Mouse (Mus musculus) left cerebral cortex, adult 8-10 months (tissue): ENCODE data around the gene Chpf. TPM values are rescaled to one million over a fixed set of nuclear protein-coding genes. Genes with fewer than 3 reads are reported as not detected.
A peak's percentile ranks its signal among the peaks of the same experiment; 100 is the strongest.

Source experiments
- DNase-seq, 2 experiments: peaks; one replicate each; pipeline ENCODE4 v3.0.0; 2022; ENCODE audit warnings: low spot score in 2 of 2
- total RNA-seq, 4 experiments: library from RNA; stranded (reverse); gene quantifications; 2 replicates each; pipeline ENCODE4 v1.2.4; 2022

The Chpf gene
- total RNA-seq, 4 experiments from 2014 or later, result 76.6 to 84.3 (median 80.0) TPM

- DNase-seq, result no peak
Observed at GRCm38 (mm10) chr1:75499441-75499840, 20.3 kb upstream of the Chpf start.

DNA sequence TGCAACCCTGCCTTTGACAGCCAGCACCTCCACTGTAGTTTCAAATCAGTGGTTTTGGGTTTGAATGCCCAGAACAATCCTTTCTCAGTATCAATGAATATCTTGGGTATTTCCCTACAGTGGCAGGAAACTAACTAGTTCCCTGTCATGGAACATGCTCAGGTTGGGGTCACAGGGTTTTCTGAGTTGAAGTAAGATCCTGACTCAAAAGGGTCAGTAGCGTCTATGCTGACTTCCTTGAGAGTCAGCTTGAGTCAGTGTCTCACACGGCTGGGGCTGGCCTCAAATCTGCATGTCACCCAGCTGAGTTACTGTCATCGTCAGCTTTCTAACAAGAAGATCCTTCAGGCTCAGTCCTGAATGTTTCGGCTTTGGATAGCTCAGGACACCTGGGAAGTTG is 19.8 kb upstream of the Chpf start:
- DNase-seq, result no peak

- no peak for DNase-seq
Observed at GRCm38 (mm10) chr1:75494878-75495548, 15.9 kb upstream of the Chpf start.

DNA sequence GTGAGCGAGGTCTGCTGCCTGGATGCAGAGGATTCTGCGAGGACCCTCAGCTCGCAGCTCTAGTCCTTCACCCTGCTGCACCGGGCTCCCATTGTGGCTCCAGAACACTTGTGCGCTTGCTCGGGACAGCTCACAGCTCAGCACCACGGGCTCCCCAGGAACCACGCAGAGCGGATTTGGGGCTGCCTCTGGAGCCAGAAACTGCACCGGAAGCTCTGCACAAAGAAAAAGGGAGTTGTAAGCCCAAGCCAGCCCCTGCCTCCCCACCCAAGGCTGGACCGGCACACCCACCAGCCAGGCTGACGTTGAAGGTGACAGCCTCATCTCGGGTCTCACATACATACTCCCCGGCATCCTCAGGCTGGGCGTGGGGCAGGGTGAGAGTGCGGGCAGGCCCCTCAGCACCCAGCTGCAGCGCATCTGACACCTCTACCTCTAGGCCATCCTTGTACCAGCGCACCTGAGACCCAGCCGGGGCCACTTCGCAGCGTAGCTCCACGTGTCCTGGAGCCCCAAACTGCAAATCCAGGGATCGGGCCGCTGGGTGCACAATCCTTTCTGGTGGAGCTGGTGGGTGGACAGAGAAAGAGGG is 13.6 kb upstream of the Chpf start:
- DNase-seq, result no peak

GRCm38 (mm10) chr1:75490785-75491551 is 11.9 kb upstream of the Chpf start:
- DNase-seq, result no peak

DNA sequence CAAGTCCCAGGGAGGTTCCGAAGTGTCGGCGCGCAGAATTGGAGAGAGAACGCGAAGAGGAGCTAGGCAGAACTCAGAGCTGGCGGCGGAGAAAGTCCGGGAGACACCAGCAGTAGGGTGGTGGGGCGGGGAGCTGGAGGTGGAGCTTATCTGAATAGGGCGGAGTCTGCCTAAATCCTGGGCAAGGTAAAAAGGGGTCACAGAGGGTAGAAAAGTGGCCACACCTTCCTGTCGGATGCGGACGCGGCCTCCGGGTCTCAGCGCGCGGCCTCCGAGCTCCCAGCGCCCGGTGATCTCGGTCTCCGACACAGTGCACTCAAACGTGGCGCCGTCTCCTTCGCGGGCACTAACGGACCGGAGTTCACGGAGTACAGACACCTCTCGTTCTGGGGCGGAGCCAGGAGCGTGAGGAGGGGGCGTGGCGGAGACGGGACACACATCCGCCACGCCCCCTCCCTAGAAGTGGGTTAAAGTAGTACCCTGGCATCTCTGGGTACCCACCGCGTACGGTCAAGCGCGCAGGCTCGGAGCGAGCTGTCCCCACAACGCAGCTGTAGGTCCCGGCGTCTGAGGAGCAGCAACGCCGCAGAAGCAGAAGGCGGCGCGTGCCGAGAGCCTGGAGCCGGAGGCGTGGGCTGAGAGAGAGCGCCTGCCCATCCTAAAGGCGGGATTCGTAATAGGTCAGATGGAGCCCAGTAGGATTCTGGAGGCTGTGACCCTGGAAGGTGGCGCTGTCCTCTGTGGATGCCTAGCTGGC is 8.5 kb upstream of the Chpf start:
- peak; percentile 46 to 57 for DNase-seq

DNA sequence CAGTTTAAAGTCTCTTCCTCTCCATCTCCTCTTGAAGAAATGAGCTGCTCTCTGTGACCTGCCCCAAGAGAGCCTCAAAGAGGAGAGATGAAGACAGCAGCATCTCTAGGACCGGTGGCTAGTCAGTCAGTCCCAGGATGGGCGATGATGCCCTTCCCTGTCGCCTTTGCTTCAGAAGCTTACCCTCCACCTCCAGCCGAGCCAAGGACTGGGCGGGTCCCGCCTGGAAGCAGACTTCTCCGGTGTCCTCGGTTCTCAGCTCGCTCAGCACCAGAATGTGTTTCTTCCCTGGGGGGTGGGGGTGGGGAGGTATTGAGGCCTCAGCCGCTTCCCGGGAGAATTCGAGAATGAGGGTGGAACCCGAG is 7.9 kb upstream of the Chpf start:
- DNase-seq, result peak in 1 of 2 experiments; percentile 10

DNA sequence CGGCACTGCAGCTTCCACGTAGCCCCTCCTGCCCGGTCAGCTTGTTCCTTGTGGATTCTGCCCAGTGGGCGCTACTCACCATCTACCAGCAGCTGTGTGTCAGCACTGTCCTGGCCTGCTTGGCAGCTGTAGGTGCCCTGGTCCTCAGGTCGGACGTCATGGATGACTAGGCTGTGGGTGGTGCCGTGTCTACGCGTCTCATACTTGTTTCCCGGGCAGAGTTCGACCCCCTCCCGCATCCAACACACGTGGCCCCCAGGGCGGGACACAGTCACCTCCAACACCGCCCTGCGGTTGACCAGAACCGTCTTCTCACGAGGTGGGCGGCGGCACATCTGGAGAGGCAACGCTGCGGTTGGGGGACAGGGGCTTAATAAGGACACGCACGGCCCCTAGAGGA is 7.5 kb upstream of the Chpf start:
- peak in 1 of 2 experiments; percentile 33 for DNase-seq

DNA sequence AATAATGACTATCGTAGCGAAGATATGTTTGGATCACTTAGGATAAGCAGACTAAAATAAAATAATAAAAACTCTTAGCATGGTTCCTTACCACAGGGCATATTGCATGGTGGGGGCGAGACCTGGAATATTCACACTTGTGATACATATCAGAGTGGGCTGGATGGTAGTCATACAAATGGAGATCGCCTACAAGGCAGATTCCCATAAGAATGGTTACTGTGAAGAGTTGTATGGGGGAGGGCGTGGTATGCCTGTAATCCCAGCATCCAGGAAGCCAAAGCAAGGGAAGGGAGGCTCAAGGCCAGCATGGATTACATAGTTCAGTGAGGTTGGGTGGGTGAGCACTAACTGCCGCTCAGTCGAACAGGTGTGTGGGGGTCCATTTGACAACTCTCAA is 1.6 kb upstream of the Chpf start:
- DNase-seq, result peak in 1 of 2 experiments; percentile 64

GRCm38 (mm10) chr1:75480036-75480435 is 929 bp upstream of the Chpf start:
- peak in 1 of 2 experiments; percentile 26 for DNase-seq

DNA sequence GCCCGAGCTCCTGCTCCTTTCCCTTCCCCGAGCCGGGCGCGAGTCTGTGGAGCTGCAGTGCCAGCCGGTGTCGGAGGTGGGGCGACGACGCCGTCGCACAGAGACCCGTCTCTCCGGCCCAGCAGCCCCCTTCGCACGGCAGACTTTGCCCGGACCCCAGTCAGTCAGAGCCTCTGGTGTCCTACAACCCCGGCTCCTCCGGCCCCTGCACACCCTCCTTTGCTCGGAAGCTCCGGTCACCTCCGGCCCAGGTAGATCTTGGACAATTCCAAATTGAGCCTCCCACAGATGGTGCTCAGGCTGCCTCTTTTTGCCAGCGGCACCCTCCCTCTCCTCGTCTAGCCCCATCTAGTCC is 505 bp upstream of the Chpf start:
- DNase-seq, result no peak

DNA sequence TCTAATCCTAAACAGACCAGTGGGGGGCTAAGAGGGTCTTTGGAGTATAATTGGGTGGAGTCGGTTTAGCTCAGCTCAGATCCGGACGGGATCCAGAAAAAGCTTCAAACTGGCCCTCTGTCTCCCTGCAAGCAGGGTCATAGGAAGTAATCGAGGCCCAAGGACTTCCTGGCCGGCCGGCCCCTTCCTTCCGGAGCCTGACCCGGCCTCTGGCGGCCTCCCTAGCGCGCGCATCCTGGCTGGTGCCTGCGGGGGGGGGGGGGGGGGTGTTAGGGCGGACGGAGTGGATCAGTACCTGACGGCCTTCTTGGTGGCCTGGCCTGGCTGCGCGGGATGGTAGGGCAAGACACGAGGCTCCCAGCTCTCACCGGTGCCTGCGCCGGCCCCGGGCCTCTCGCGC is 610 bp downstream of the Chpf start:
- DNase-seq, result no peak

GRCm38 (mm10) chr1:75477966-75478290 is 1.2 kb downstream of the Chpf start:
- DNase-seq, result no peak

- peak; percentile 71 to 88 for DNase-seq
Observed at GRCm38 (mm10) chr1:75477264-75477965, 1.7 kb downstream of the Chpf start.

DNA sequence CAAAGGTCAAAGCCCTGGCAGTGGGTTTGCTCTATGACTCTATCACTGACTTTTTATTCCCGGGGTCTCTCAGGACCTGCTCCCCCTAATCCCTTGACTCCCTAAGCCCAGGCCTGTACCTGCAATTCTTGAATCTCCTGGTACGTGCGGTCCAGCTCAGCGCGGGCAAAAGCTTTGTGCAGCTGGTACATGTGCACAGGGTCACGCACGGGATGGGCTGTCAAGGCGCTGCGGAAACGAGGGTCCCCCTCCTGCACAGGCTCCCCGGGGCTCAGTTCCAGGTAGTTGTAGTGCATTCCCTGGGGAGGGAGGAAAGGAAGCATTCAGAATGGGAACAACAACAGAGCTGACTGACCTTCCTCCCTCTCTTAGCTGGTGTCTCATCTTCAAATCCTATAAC is 2.7 kb downstream of the Chpf start:
- DNase-seq, result no peak

- DNase-seq, result no peak
Observed at GRCm38 (mm10) chr1:75469287-75469825, 9.8 kb downstream of the Chpf start.

GRCm38 (mm10) chr1:75467215-75467927 is 11.7 kb downstream of the Chpf start:
- DNase-seq, result peak; percentile 52 to 83

- no peak for DNase-seq
Observed at GRCm38 (mm10) chr1:75463652-75464204, 15.4 kb downstream of the Chpf start.

DNA sequence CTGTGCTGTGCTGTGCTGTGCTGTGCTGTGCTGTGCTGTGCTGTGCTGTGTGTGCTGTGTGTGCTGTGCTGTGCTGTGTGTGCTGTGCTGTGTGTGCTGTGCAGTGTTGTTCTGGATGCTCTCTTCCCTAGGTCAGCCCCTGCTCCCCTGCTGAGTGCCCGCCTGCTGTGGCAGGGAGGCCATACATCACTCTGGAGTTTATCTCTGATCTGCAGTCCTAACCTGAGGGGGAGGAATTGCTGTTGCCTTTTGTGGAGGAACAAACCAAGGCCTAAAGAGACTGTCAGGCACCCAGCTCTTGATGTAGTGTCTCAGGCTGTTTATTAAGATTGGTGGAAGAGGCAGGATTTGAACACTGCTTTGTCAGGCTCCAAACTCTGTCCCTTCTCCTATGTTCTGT is 16.5 kb downstream of the Chpf start:
- DNase-seq, result no peak

- no peak for DNase-seq
Observed at GRCm38 (mm10) chr1:75460297-75460696, 18.8 kb downstream of the Chpf start.
